Mouse (Mus musculus) layer of hippocampus, adult 9-11 months (tissue): ENCODE measurements around the gene Defb22.

ENCODE experiments used
- DNase-seq: peaks from one replicate; pipeline ENCODE4 v3.0.0; 2022

Gene Defb22

DNA sequence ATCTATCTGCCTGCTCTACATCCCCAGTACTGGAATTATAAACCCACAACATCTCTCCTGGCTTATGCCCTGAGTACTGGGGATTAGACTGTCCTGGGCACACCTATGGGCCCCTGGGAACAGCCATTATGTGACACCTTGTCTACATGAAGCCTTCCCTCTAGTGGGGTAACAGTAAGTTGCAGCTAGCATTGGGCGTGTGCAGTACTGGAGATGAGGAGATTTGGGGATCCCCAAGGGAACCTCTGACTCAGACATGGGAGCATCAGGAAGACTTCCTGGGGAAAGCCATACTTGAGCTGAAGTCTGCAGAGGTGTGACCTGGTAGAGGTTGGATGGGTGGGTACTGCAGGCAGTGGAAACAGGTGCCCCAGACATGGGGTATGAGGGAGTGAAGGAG lies 51.0 kb downstream of the Defb22 start:
- DNase-seq: no peak

DNA sequence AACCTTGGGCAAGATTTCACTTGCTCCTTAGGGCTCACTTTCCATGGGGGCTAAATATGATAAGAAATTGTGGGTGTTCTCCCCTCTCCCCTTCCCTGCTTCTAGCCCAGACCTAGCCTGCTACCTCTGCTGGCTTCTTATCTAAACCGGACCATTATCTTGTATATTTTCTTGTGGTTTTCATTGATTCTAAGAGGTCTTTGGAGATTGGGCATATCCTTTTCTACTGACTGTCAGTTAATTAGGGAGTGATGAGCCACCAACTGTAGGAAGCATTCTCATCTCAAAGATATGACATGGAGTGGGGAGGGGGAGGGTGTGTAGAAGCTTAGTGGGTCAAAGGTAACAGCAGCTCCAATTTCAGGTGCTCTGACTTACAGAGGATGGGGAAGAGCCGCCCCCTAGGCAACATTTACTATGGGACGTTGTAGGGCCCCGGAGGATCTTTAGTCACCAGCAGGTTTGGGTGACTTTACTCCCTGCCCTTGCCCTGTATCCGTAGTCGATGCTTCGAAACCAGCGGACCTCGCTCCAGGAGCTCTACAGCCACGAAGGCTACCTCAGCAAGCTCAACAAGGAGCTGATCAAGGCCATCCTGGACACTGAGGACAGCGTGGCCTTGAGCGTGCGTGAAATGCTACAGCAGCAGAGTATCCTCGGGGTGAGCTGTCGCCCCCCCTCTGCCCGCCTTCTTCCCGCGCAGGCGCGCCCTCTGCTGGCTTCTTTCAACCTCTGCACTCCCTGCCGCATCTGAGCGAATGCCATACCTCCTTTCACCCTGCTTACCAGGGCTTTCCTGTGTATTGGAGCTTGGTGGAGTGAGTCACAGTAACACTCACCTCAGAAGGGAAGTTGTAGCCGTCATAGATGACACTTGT lies 52.7 kb downstream of the Defb22 start:
- peak; percentile 73 for DNase-seq

DNA sequence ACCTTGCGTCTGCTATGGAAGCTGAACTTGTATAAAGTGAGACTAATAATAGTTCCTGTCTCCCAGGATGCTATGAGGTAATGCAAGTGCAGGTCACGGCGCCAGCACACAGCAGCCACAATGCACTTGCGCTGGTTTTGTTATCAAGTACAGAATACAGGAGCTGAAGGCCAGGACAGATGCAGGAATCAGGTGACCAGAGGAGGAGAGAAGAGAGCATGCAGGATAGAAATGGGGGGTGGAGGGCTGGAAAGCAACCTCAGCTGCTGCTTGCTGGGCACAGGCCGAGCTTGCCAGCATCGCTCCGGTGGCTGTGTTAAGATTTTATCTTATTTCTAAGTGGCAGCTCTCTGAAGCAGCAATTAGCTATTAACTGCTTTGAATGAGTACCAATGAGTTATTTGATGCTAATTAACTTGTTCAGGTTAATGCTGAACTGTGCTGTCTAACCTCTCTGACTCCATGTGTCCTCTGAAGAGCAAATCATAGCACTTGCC lies 53.5 kb downstream of the Defb22 start:
- DNase-seq: no peak
